Mouse (Mus musculus) intestine, embryonic 14.5 days (tissue): ENCODE measurements around the gene Adgrg5. TPM values are rescaled to one million over a fixed set of nuclear protein-coding genes. Genes with fewer than 3 reads are reported as not detected.

Source experiments
- ATAC-seq: fragments of 200-750 bp; cut with Nextera tagmentation; replicated peaks from 2 replicates; pipeline ENCODE4 v1.8.0; 2017; ENCODE audit warnings: low read depth, moderate number of reproducible peaks, moderate TSS enrichment, moderate library complexity; ENCODE audit not compliant: low FRiP score, low TSS enrichment
- DNase-seq: peaks from one replicate; pipeline ENCODE4 v3.0.0-alpha.2; 2018; ENCODE audit warnings: low spot score
- H3K27ac ChIP-seq: fragments of 300-500 bp; sonication (generic); 2 replicates; pipeline ENCODE4 v1.5.1; 2014; ENCODE audit warnings: low read depth, mild to moderate bottlenecking, control low read depth
- H3K27me3 ChIP-seq: fragments of 300-500 bp; sonication (generic); replicated peaks from 2 replicates; pipeline ENCODE4 v1.6.1; 2014; ENCODE audit warnings: low read length, control low read depth; ENCODE audit not compliant: control insufficient read depth, insufficient read depth
- H3K36me3 ChIP-seq: fragments of 300-500 bp; sonication (generic); 2 replicates; pipeline ENCODE4 v1.6.1; 2014; ENCODE audit warnings: low read length, control low read depth; ENCODE audit not compliant: control insufficient read depth, insufficient read depth
- H3K4me1 ChIP-seq: fragments of 300-500 bp; sonication (generic); replicated peaks from 2 replicates; pipeline ENCODE4 v1.6.1; 2014; ENCODE audit warnings: low read length, control low read depth, mixed read lengths; ENCODE audit not compliant: control insufficient read depth, insufficient read depth
- H3K4me2 ChIP-seq: fragments of 300-500 bp; sonication (generic); 2 replicates; pipeline ENCODE4 v1.6.1; 2014; ENCODE audit warnings: low read length
- H3K4me3 ChIP-seq: fragments of 300-500 bp; sonication (generic); 2 replicates; pipeline ENCODE4 v1.5.1; 2014; ENCODE audit warnings: low read depth, low read length, control low read depth, mixed read lengths
- H3K9ac ChIP-seq: fragments of 300-500 bp; sonication (generic); 2 replicates; pipeline ENCODE4 v1.6.1; 2014; ENCODE audit warnings: mild to moderate bottlenecking, low read length
- H3K9me3 ChIP-seq: fragments of 300-500 bp; sonication (generic); 2 replicates; pipeline ENCODE4 v1.6.1; 2016; ENCODE audit warnings: low read length, control low read depth; ENCODE audit not compliant: control insufficient read depth
- WGBS: fragments of 180-500 bp; shearing (Covaris S2); extraction: QIAGEN DNeasy Blood & Tissue Kit; methylation state at CpG from one replicate; pipeline ENCODE4 v1.1.7; 2014; 5-methylcytosine and 5-hydroxymethylcytosine counted together
- polyA plus RNA-seq: library from polyadenylated mRNA; unstranded; fragments of >200 nt; fragmentation: Nextera tagmentation; extraction: Ambion mirVana; gene quantifications from 2 replicates; pipeline ENCODE4 v1.2.1, GENCODE M21; 2014

The Adgrg5 gene
- polyA plus RNA-seq, 1 experiment from 2014 or later = 1.4 TPM

GRCm38 (mm10) chr8:94964828-94965227 is 41.3 kb downstream of the Adgrg5 start:
- no peaks in the 10 kb centered on the region for H3K4me1 ChIP-seq
- H3K4me3 ChIP-seq = no peak overlapping the region
- no peak overlapping the region for H3K4me2 ChIP-seq
- H3K27ac ChIP-seq = no peak overlapping the region
- no peaks in the 10 kb centered on the region for H3K9me3 ChIP-seq
- ATAC-seq (no peak), DNase-seq (no peak)
- WGBS = 39% methylated on average over 10 of the region's 10 CpGs
- H3K9ac ChIP-seq = no peak overlapping the region
- H3K27me3 ChIP-seq = no peaks in the 10 kb centered on the region
- H3K36me3 ChIP-seq = no peaks in the 10 kb centered on the region

- no peaks in the 10 kb centered on the region for H3K4me1 ChIP-seq
- H3K4me3 ChIP-seq = no peak overlapping the region
- H3K27ac ChIP-seq = no peak overlapping the region
- no peaks in the 10 kb centered on the region for H3K36me3 ChIP-seq
- 24% methylated on average over 7 of the region's 7 CpGs for WGBS
- H3K27me3 ChIP-seq = no peaks in the 10 kb centered on the region
- no peak overlapping the region for H3K9ac ChIP-seq
- no peaks in the 10 kb centered on the region for H3K9me3 ChIP-seq
- H3K4me2 ChIP-seq = no peak overlapping the region
- DNase-seq = peak; percentile 65
- no peak for ATAC-seq
Measured at GRCm38 (mm10) chr8:94966578-94966977, 43.1 kb downstream of the Adgrg5 start.

GRCm38 (mm10) chr8:94967071-94967470 is 43.6 kb downstream of the Adgrg5 start:
- ATAC-seq (no peak), DNase-seq (no peak)
- 77% methylated on average over 4 of the region's 4 CpGs for WGBS
- H3K9me3 ChIP-seq = no peaks in the 10 kb centered on the region
- H3K9ac ChIP-seq = no peak overlapping the region
- no peaks in the 10 kb centered on the region for H3K36me3 ChIP-seq
- no peaks in the 10 kb centered on the region for H3K4me1 ChIP-seq
- H3K4me3 ChIP-seq = no peak overlapping the region
- no peaks in the 10 kb centered on the region for H3K27me3 ChIP-seq
- no peak overlapping the region for H3K4me2 ChIP-seq
- no peak overlapping the region for H3K27ac ChIP-seq

GRCm38 (mm10) chr8:94967554-94967953 is 44.1 kb downstream of the Adgrg5 start:
- Histone ChIP-seq H3K36me3 (no peaks in the 10 kb centered on the region), H3K9me3 (no peaks in the 10 kb centered on the region), H3K27ac (no peak overlapping the region), H3K4me2 (no peak overlapping the region), H3K4me3 (no peak overlapping the region), H3K27me3 (no peaks in the 10 kb centered on the region), H3K9ac (no peak overlapping the region), H3K4me1 (no peaks in the 10 kb centered on the region)
- ATAC-seq (no peak), DNase-seq (no peak)
- WGBS = 88% methylated on average over 3 of the region's 3 CpGs

GRCm38 (mm10) chr8:94973270-94973669 is 49.8 kb downstream of the Adgrg5 start:
- no peak for ATAC-seq
- 83% methylated on average over 9 of the region's 9 CpGs for WGBS
- Histone ChIP-seq H3K4me3 (no peak overlapping the region), H3K4me2 (no peak overlapping the region), H3K27me3 (0 out of 2 replicates have a peak, but pooled peaks cover 4% of the 10 kb centered on the region), H3K9me3 (no peaks in the 10 kb centered on the region), H3K27ac (no peak overlapping the region), H3K4me1 (no peaks in the 10 kb centered on the region), H3K9ac (no peak overlapping the region), H3K36me3 (no peaks in the 10 kb centered on the region)
- DNase-seq = no peak

GRCm38 (mm10) chr8:94973786-94974185 is 50.3 kb downstream of the Adgrg5 start:
- Histone ChIP-seq H3K27ac (0 out of 2 replicates have a peak overlapping the region, but pooled peaks have one; percentile 18), H3K36me3 (no peaks in the 10 kb centered on the region), H3K9me3 (no peaks in the 10 kb centered on the region), H3K9ac (no peak overlapping the region), H3K4me3 (no peak overlapping the region), H3K4me1 (no peaks in the 10 kb centered on the region), H3K4me2 (no peak overlapping the region), H3K27me3 (0 out of 2 replicates have a peak, but pooled peaks cover 4% of the 10 kb centered on the region)
- WGBS = 75% methylated on average over 9 of the region's 9 CpGs
- ATAC-seq (no peak), DNase-seq (no peak)

GRCm38 (mm10) chr8:94974467-94975165 is 51.1 kb downstream of the Adgrg5 start, which contains the start of gene Adgrg1:
Gene Adgrg1 (plus strand): TSS chr8:94974751.
- WGBS = 34% methylated on average over 7 of the region's 7 CpGs
- no peak within 1 kb of the TSS for H3K9ac ChIP-seq
- peak; percentile 77 for DNase-seq
- no peaks in the 10 kb centered on the region for H3K4me1 ChIP-seq
- H3K36me3 ChIP-seq = no peaks in the 10 kb centered on the region
- peak within 1 kb of the TSS; percentile 84 for H3K27ac ChIP-seq
- 0 out of 2 replicates have a peak within 1 kb of the TSS, but pooled peaks have one; percentile 8 for H3K4me2 ChIP-seq
- H3K9me3 ChIP-seq = no peaks in the 10 kb centered on the region
- ATAC-seq = peak; percentile 84
- H3K4me3 ChIP-seq = no peak within 1 kb of the TSS
- H3K27me3 ChIP-seq = 0 out of 2 replicates have a peak, but pooled peaks cover 4% of the 10 kb centered on the region

GRCm38 (mm10) chr8:94976651-94977417 is 53.3 kb downstream of the Adgrg5 start:
- H3K27ac ChIP-seq = peak overlapping the region; percentile 76
- H3K27me3 ChIP-seq = 0 out of 2 replicates have a peak, but pooled peaks cover 4% of the 10 kb centered on the region
- H3K4me2 ChIP-seq = peak overlapping the region; percentile 41
- WGBS = 13% methylated on average over 17 of the region's 17 CpGs
- H3K9ac ChIP-seq = peak overlapping the region; percentile 12
- no peaks in the 10 kb centered on the region for H3K36me3 ChIP-seq
- peak; percentile 54 for ATAC-seq
- peak overlapping the region; percentile 28 for H3K4me3 ChIP-seq
- no peaks in the 10 kb centered on the region for H3K9me3 ChIP-seq
- H3K4me1 ChIP-seq = 0 out of 2 replicates have a peak, but pooled peaks cover 3% of the 10 kb centered on the region
- peak; percentile 76 for DNase-seq
